Mouse (Mus musculus) neural tube, embryonic 11.5 days (tissue): ENCODE measurements around the gene Atp13a4. TPM values are rescaled to one million over a fixed set of nuclear protein-coding genes. Genes with fewer than 3 reads are reported as not detected.

ENCODE experiments used
- ATAC-seq: fragments of 200-750 bp; cut with Nextera tagmentation; 2 replicates; pipeline ENCODE4 v1.8.0; 2017; ENCODE audit warnings: moderate number of reproducible peaks, mild to moderate bottlenecking, moderate TSS enrichment, moderate library complexity; ENCODE audit not compliant: insufficient read depth, low FRiP score, low TSS enrichment
- DNase-seq: peaks from one replicate; pipeline ENCODE4 v3.0.0-alpha.2; 2015; ENCODE audit warnings: low spot score
- H3K27ac ChIP-seq: fragments of 300-500 bp; sonication (generic); 2 replicates; pipeline ENCODE4 v1.5.1; 2014; ENCODE audit warnings: low read depth, mild to moderate bottlenecking, low read length
- H3K27me3 ChIP-seq: fragments of 300-500 bp; sonication (generic); 2 replicates; pipeline ENCODE4 v1.6.1; 2014; ENCODE audit warnings: mild to moderate bottlenecking, low read length, mixed read lengths; ENCODE audit not compliant: control insufficient read depth, insufficient read depth
- H3K36me3 ChIP-seq: fragments of 300-500 bp; sonication (generic); 2 replicates; pipeline ENCODE4 v1.6.1; 2014; ENCODE audit warnings: mild to moderate bottlenecking, low read length, moderate library complexity, mixed read lengths; ENCODE audit not compliant: control insufficient read depth, insufficient read depth
- H3K4me1 ChIP-seq: fragments of 300-500 bp; sonication (generic); 2 replicates; pipeline ENCODE4 v1.6.1; 2014; ENCODE audit warnings: low read length, mixed read lengths; ENCODE audit not compliant: control insufficient read depth, insufficient read depth
- H3K4me2 ChIP-seq: fragments of 300-500 bp; sonication (generic); 2 replicates; pipeline ENCODE4 v1.6.1; 2014; ENCODE audit warnings: low read depth, mild to moderate bottlenecking, moderate library complexity
- H3K4me3 ChIP-seq: fragments of 300-500 bp; sonication (generic); 2 replicates; pipeline ENCODE4 v1.5.1; 2014; ENCODE audit warnings: low read depth, low read length
- H3K9ac ChIP-seq: fragments of 300-500 bp; sonication (generic); 2 replicates; pipeline ENCODE4 v1.6.1; 2014; ENCODE audit warnings: mild to moderate bottlenecking, low read length
- H3K9me3 ChIP-seq: fragments of 300-500 bp; sonication (generic); 2 replicates; pipeline ENCODE4 v1.6.1; 2016; ENCODE audit warnings: low read length; ENCODE audit not compliant: control insufficient read depth
- WGBS: fragments of 180-500 bp; shearing (Covaris S2); extraction: QIAGEN DNeasy Blood & Tissue Kit; methylation state at CpG from one replicate; pipeline ENCODE4 v1.1.7; 2014; 5-methylcytosine and 5-hydroxymethylcytosine counted together
- polyA plus RNA-seq: library from polyadenylated mRNA; unstranded; fragments of >200 nt; fragmentation: Nextera tagmentation; extraction: Ambion mirVana; gene quantifications from 2 replicates; pipeline ENCODE4 v1.2.1, GENCODE M21; 2014

The Atp13a4 gene
- polyA plus RNA-seq, 1 experiment from 2014 or later, result 0.25 TPM

- Histone ChIP-seq H3K4me2 (no peak overlapping the region), H3K27ac (no peak overlapping the region), H3K36me3 (no peaks in the 10 kb centered on the region), H3K4me3 (no peak overlapping the region), H3K9me3 (no peaks in the 10 kb centered on the region), H3K4me1 (no peaks in the 10 kb centered on the region), H3K27me3 (no peaks in the 10 kb centered on the region), H3K9ac (no peak overlapping the region)
- DNase-seq, result no peak
- 98% methylated on average over 2 of the region's 2 CpGs for WGBS
- no peak for ATAC-seq
Measured at GRCm38 (mm10) chr16:29399079-29399478, 145.6 kb downstream of the Atp13a4 start.

GRCm38 (mm10) chr16:29384781-29385180, 159.9 kb downstream of the Atp13a4 start:
- DNase-seq (no peak), ATAC-seq (no peak)
- Histone ChIP-seq H3K4me2 (no peak overlapping the region), H3K36me3 (no peaks in the 10 kb centered on the region), H3K27ac (no peak overlapping the region), H3K9ac (no peak overlapping the region), H3K4me1 (no peaks in the 10 kb centered on the region), H3K9me3 (no peaks in the 10 kb centered on the region), H3K27me3 (no peaks in the 10 kb centered on the region), H3K4me3 (no peak overlapping the region)
- 89% methylated on average over 4 of the region's 4 CpGs for WGBS

DNA sequence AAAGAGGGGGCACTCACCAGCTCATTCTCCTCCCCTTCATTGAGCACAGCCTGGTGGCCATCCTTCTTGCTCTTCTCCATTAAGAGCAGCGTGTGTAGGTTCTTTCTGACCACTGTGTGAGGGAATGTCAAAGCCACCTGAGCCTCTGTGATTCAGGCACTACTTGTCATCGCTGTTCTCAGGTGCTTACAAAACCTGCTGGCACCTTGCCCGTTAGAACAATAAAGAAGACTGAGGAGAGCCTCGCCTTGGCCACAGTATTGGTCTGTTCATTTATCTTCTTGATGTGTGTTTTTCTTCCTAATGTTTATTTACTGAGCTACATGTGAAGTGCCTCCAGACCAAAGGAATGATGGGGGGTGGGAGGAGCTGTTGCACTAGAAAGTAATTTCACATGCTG, 166.2 kb downstream of the Atp13a4 start, which contains the start of gene Atp13a5:
Gene Atp13a5 (minus strand): TSS at position 275 of the 400 bp plus-strand sequence.
- no peak within 1 kb of the TSS for H3K4me3 ChIP-seq
- DNase-seq (no peak), ATAC-seq (no peak)
- no peak within 1 kb of the TSS for H3K4me2 ChIP-seq
- H3K9me3 ChIP-seq, result no peaks in the 10 kb centered on the region
- H3K4me1 ChIP-seq, result no peaks in the 10 kb centered on the region
- no peak within 1 kb of the TSS for H3K9ac ChIP-seq
- no peaks in the 10 kb centered on the region for H3K27me3 ChIP-seq
- no peak within 1 kb of the TSS for H3K27ac ChIP-seq
- no peaks in the 10 kb centered on the region for H3K36me3 ChIP-seq
- WGBS, result 79% methylated on average over 4 of the region's 4 CpGs

- H3K27me3 ChIP-seq, result no peaks in the 10 kb centered on the region
- no peak overlapping the region for H3K27ac ChIP-seq
- H3K4me1 ChIP-seq, result no peaks in the 10 kb centered on the region
- 92% methylated on average over 8 of the region's 8 CpGs for WGBS
- DNase-seq (no peak), ATAC-seq (no peak)
- H3K9me3 ChIP-seq, result no peaks in the 10 kb centered on the region
- no peak overlapping the region for H3K9ac ChIP-seq
- no peak overlapping the region for H3K4me3 ChIP-seq
- no peaks in the 10 kb centered on the region for H3K36me3 ChIP-seq
- no peak overlapping the region for H3K4me2 ChIP-seq
Measured at GRCm38 (mm10) chr16:29374636-29375035, 170.0 kb downstream of the Atp13a4 start.

Other genes with a start within 250 kb of the Atp13a4 start
- gene Atp13a5, start 166.1 kb downstream of the Atp13a4 start, polyA plus RNA-seq, result 0.12 and 0.15 TPM in 2 replicates
- 55.3 and 55.7 TPM in 2 replicates for gene Opa1, start 34.5 kb upstream of the Atp13a4 start, polyA plus RNA-seq